Mouse (Mus musculus): ENCODE results near the gene Mmachc. TPM values are rescaled to one million over a fixed set of nuclear protein-coding genes. Genes with fewer than 3 reads are reported as not detected.
"Not testable (repeated sequence)": the region's sequence is repeated elsewhere in the genome, so short reads cannot be mapped to it uniquely, and the experiment has no call there.

The Mmachc gene
- polyA plus RNA-seq, 1 experiment from 2014 or later: 29.6 TPM

GRCm38 (mm10) chr4:116689309-116689876, 18.8 kb downstream of the Mmachc start:
- H3K9ac ChIP-seq (replicated peaks): no peak overlapping the region
- 96% methylated on average over 4 of the region's 4 CpGs for WGBS
- H3K9me3 ChIP-seq: no peaks in the 10 kb centered on the region
- no peak for ATAC-seq
- H3K4me2 ChIP-seq (replicated peaks): no peak overlapping the region
- no peak overlapping the region for H3K27ac ChIP-seq
- no peak overlapping the region for H3K4me3 ChIP-seq (replicated peaks)
- H3K27me3 ChIP-seq: no peaks in the 10 kb centered on the region
- H3K4me1 ChIP-seq (replicated peaks): peaks cover 21% of the 10 kb centered on the region
- H3K36me3 ChIP-seq: peaks cover 41% of the 10 kb centered on the region

GRCm38 (mm10) chr4:116687041-116687440, 21.2 kb downstream of the Mmachc start:
- Histone ChIP-seq H3K4me1 (replicated peaks) (peaks cover 21% of the 10 kb centered on the region), H3K27me3 (no peaks in the 10 kb centered on the region), H3K4me3 (replicated peaks) (peak overlapping the region; percentile 66), H3K4me2 (replicated peaks) (peak overlapping the region; percentile 74), H3K36me3 (peaks cover 22% of the 10 kb centered on the region), H3K9me3 (no peaks in the 10 kb centered on the region), H3K9ac (replicated peaks) (peak overlapping the region; percentile 33; the same call in 1 of the 2 replicates), H3K27ac (no peak overlapping the region)
- 34% methylated on average over 1 of the region's 1 CpGs for WGBS
- ATAC-seq: no peak

GRCm38 (mm10) chr4:116685402-116686061, 22.7 kb downstream of the Mmachc start, which contains the start of gene Prdx1:
Prdx1 (plus strand) TSS chr4:116685544.
- peaks cover 12% of the 10 kb centered on the region for H3K36me3 ChIP-seq
- peak within 1 kb of the TSS; percentile 66 for H3K4me3 ChIP-seq (replicated peaks)
- peak; percentile 95 for ATAC-seq
- H3K27me3 ChIP-seq: no peaks in the 10 kb centered on the region
- WGBS: under 1% methylated on average over 56 of the region's 56 CpGs
- no peaks in the 10 kb centered on the region for H3K9me3 ChIP-seq
- peak within 1 kb of the TSS; percentile 71 for H3K9ac ChIP-seq (replicated peaks)
- peaks cover 21% of the 10 kb centered on the region for H3K4me1 ChIP-seq (replicated peaks)
- peak within 1 kb of the TSS; percentile 75 for H3K27ac ChIP-seq
- H3K4me2 ChIP-seq (replicated peaks): peak within 1 kb of the TSS; percentile 74

GRCm38 (mm10) chr4:116684665-116685064, 23.5 kb downstream of the Mmachc start:
- Histone ChIP-seq H3K36me3 (peaks cover 6% of the 10 kb centered on the region), H3K27me3 (no peaks in the 10 kb centered on the region), H3K9me3 (no peaks in the 10 kb centered on the region), H3K4me3 (replicated peaks) (peak overlapping the region; percentile 66), H3K27ac (0 out of 2 replicates have a peak overlapping the region, but pooled peaks have one; percentile 33), H3K4me2 (replicated peaks) (peak overlapping the region; percentile 74), H3K9ac (replicated peaks) (no peak overlapping the region; the same call in 1 of the 2 replicates), H3K4me1 (replicated peaks) (peaks cover 21% of the 10 kb centered on the region)
- ATAC-seq: no peak
- WGBS: 90% methylated on average over 2 of the region's 2 CpGs

GRCm38 (mm10) chr4:116683957-116684356, 24.2 kb downstream of the Mmachc start:
- no peaks in the 10 kb centered on the region for H3K9me3 ChIP-seq
- H3K4me3 ChIP-seq (replicated peaks): no peak overlapping the region
- H3K36me3 ChIP-seq: peaks cover 1% of the 10 kb centered on the region; the same call in 1 of the 2 replicates
- 91% methylated on average over 4 of the region's 4 CpGs for WGBS
- no peak overlapping the region for H3K4me2 ChIP-seq (replicated peaks)
- H3K9ac ChIP-seq (replicated peaks): no peak overlapping the region
- ATAC-seq: no peak
- H3K27ac ChIP-seq: no peak overlapping the region
- H3K27me3 ChIP-seq: no peaks in the 10 kb centered on the region
- peaks cover 21% of the 10 kb centered on the region for H3K4me1 ChIP-seq (replicated peaks)

GRCm38 (mm10) chr4:116680521-116680920, 27.7 kb downstream of the Mmachc start:
- H3K4me2 ChIP-seq (replicated peaks); H3K9me3 ChIP-seq; H3K36me3 ChIP-seq; H3K4me3 ChIP-seq (replicated peaks); H3K9ac ChIP-seq (replicated peaks); H3K4me1 ChIP-seq (replicated peaks); H3K27ac ChIP-seq; ATAC-seq; H3K27me3 ChIP-seq: not testable (repeated sequence)
- WGBS: 93% methylated on average over 4 of the region's 4 CpGs

- Histone ChIP-seq H3K27ac (no peak overlapping the region), H3K4me2 (replicated peaks) (no peak overlapping the region), H3K27me3 (no peaks in the 10 kb centered on the region), H3K36me3 (no peaks in the 10 kb centered on the region), H3K9me3 (no peaks in the 10 kb centered on the region), H3K4me3 (replicated peaks) (no peak overlapping the region), H3K4me1 (replicated peaks) (no peaks in the 10 kb centered on the region), H3K9ac (replicated peaks) (no peak overlapping the region)
- ATAC-seq: no peak
- 68% methylated on average over 5 of the region's 5 CpGs for WGBS
Observed at GRCm38 (mm10) chr4:116679141-116679540, 29.1 kb downstream of the Mmachc start.

GRCm38 (mm10) chr4:116677808-116678207, 30.4 kb downstream of the Mmachc start:
- Histone ChIP-seq H3K27ac (no peak overlapping the region), H3K9ac (replicated peaks) (no peak overlapping the region), H3K4me3 (replicated peaks) (no peak overlapping the region), H3K4me1 (replicated peaks) (no peaks in the 10 kb centered on the region), H3K9me3 (no peaks in the 10 kb centered on the region), H3K36me3 (no peaks in the 10 kb centered on the region), H3K4me2 (replicated peaks) (no peak overlapping the region), H3K27me3 (no peaks in the 10 kb centered on the region)
- WGBS: 84% methylated on average over 1 of the region's 1 CpGs
- no peak for ATAC-seq

GRCm38 (mm10) chr4:116676027-116676426, 32.2 kb downstream of the Mmachc start:
- 86% methylated on average over 3 of the region's 3 CpGs for WGBS
- no peaks in the 10 kb centered on the region for H3K36me3 ChIP-seq
- no peak overlapping the region for H3K4me2 ChIP-seq (replicated peaks)
- no peak overlapping the region for H3K9ac ChIP-seq (replicated peaks)
- no peaks in the 10 kb centered on the region for H3K9me3 ChIP-seq
- no peaks in the 10 kb centered on the region for H3K27me3 ChIP-seq
- no peak for ATAC-seq
- H3K27ac ChIP-seq: no peak overlapping the region
- no peaks in the 10 kb centered on the region for H3K4me1 ChIP-seq (replicated peaks)
- H3K4me3 ChIP-seq (replicated peaks): no peak overlapping the region

GRCm38 (mm10) chr4:116674761-116675160, 33.4 kb downstream of the Mmachc start:
- H3K4me3 ChIP-seq (replicated peaks); H3K27me3 ChIP-seq; H3K36me3 ChIP-seq; H3K9ac ChIP-seq (replicated peaks); ATAC-seq; H3K4me1 ChIP-seq (replicated peaks); H3K4me2 ChIP-seq (replicated peaks); H3K27ac ChIP-seq; H3K9me3 ChIP-seq: not testable (repeated sequence)
- 94% methylated on average over 6 of the region's 6 CpGs for WGBS

- no peak overlapping the region for H3K4me3 ChIP-seq (replicated peaks)
- no peak overlapping the region for H3K4me2 ChIP-seq (replicated peaks)
- ATAC-seq: no peak
- H3K9ac ChIP-seq (replicated peaks): no peak overlapping the region
- 82% methylated on average over 2 of the region's 2 CpGs for WGBS
- no peaks in the 10 kb centered on the region for H3K4me1 ChIP-seq (replicated peaks)
- H3K27ac ChIP-seq: no peak overlapping the region
- no peaks in the 10 kb centered on the region for H3K9me3 ChIP-seq
- no peaks in the 10 kb centered on the region for H3K27me3 ChIP-seq
- H3K36me3 ChIP-seq: no peaks in the 10 kb centered on the region
Observed at GRCm38 (mm10) chr4:116672785-116673184, 35.4 kb downstream of the Mmachc start.

GRCm38 (mm10) chr4:116669291-116669690, 38.9 kb downstream of the Mmachc start:
- no peaks in the 10 kb centered on the region for H3K4me1 ChIP-seq (replicated peaks)
- no peaks in the 10 kb centered on the region for H3K9me3 ChIP-seq
- H3K27ac ChIP-seq: no peak overlapping the region
- H3K27me3 ChIP-seq: no peaks in the 10 kb centered on the region
- no peak for ATAC-seq
- H3K4me2 ChIP-seq (replicated peaks): no peak overlapping the region
- no peaks in the 10 kb centered on the region for H3K36me3 ChIP-seq
- H3K4me3 ChIP-seq (replicated peaks): no peak overlapping the region
- WGBS: 56% methylated on average over 2 of the region's 2 CpGs
- H3K9ac ChIP-seq (replicated peaks): no peak overlapping the region
